Mouse (Mus musculus) R1 (cell line): ENCODE measurements around the gene Arhgap8.
A peak's percentile ranks its signal among the peaks of the same experiment; 100 is the strongest.
"Not testable (repeated sequence)": the region's sequence is repeated elsewhere in the genome, so short reads cannot be mapped to it uniquely, and the experiment has no call there.

Experiments used
- DNase-seq: peaks from one replicate; pipeline ENCODE4 v3.0.0-alpha.2; 2018; ENCODE audit warnings: low read depth, low spot score

The Arhgap8 gene

GRCm38 (mm10) chr15:84732425-84732749 is 12.5 kb downstream of the Arhgap8 start:
- DNase-seq: peak; percentile 70

GRCm38 (mm10) chr15:84736346-84736993 is 16.6 kb downstream of the Arhgap8 start:
- DNase-seq: no peak

- no peak for DNase-seq
These were observed 17.1 kb downstream of the Arhgap8 start for GRCm38 (mm10) chr15:84736994-84737346.

GRCm38 (mm10) chr15:84738246-84738645 is 18.4 kb downstream of the Arhgap8 start:
- peak; percentile 52 for DNase-seq

GRCm38 (mm10) chr15:84741573-84741972 is 21.7 kb downstream of the Arhgap8 start:
- no peak for DNase-seq

GRCm38 (mm10) chr15:84743347-84743746 is 23.5 kb downstream of the Arhgap8 start:
- peak; percentile 45 for DNase-seq

GRCm38 (mm10) chr15:84744308-84744707 is 24.5 kb downstream of the Arhgap8 start:
- DNase-seq: no peak

GRCm38 (mm10) chr15:84745831-84746230 is 26.0 kb downstream of the Arhgap8 start:
- no peak for DNase-seq

GRCm38 (mm10) chr15:84754987-84755386 is 35.1 kb downstream of the Arhgap8 start:
- DNase-seq: peak; percentile 78

GRCm38 (mm10) chr15:84756426-84756825 is 36.6 kb downstream of the Arhgap8 start:
- peak; percentile 63 for DNase-seq

GRCm38 (mm10) chr15:84758493-84758892 is 38.6 kb downstream of the Arhgap8 start:
- peak; percentile 60 for DNase-seq

GRCm38 (mm10) chr15:84762712-84763422 is 43.0 kb downstream of the Arhgap8 start:
- DNase-seq: no peak

- DNase-seq: no peak
These were observed 43.6 kb downstream of the Arhgap8 start for GRCm38 (mm10) chr15:84763423-84763812.

- peak; percentile 90 for DNase-seq
These were observed 46.8 kb downstream of the Arhgap8 start for GRCm38 (mm10) chr15:84766621-84767020.

- not testable (repeated sequence) for DNase-seq
These were observed 48.7 kb downstream of the Arhgap8 start for GRCm38 (mm10) chr15:84768531-84768930.

GRCm38 (mm10) chr15:84769641-84770341 is 49.9 kb downstream of the Arhgap8 start:
- DNase-seq: no peak

- peak; percentile 93 for DNase-seq
These were observed 52.6 kb downstream of the Arhgap8 start for GRCm38 (mm10) chr15:84772191-84773111.

- DNase-seq: no peak
These were observed 55.7 kb downstream of the Arhgap8 start for GRCm38 (mm10) chr15:84775421-84776174.

- DNase-seq: no peak
These were observed 58.7 kb downstream of the Arhgap8 start for GRCm38 (mm10) chr15:84778587-84778986.

- DNase-seq: peak; percentile 26
These were observed 65.0 kb downstream of the Arhgap8 start for GRCm38 (mm10) chr15:84784812-84785211.

GRCm38 (mm10) chr15:84787161-84787560 is 67.3 kb downstream of the Arhgap8 start:
- DNase-seq: no peak
